Mouse (Mus musculus) hindbrain, embryonic 11.5 days (tissue): ENCODE measurements around the gene Aqp11. TPM values are rescaled to one million over a fixed set of nuclear protein-coding genes. Genes with fewer than 3 reads are reported as not detected.
A peak's percentile ranks its signal among the peaks of the same experiment; 100 is the strongest.

Source experiments
- ATAC-seq: fragments of 200-750 bp; cut with Nextera tagmentation; 2 replicates; pipeline ENCODE4 v1.8.0; 2017; ENCODE audit warnings: mild to moderate bottlenecking, moderate TSS enrichment, moderate library complexity; ENCODE audit not compliant: low FRiP score
- DNase-seq: peaks from one replicate; pipeline ENCODE4 v3.0.0-alpha.2; 2015; ENCODE audit warnings: low spot score
- H3K27ac ChIP-seq: fragments of 300-500 bp; sonication (generic); 2 replicates; pipeline ENCODE4 v1.5.1; 2014; ENCODE audit warnings: mild to moderate bottlenecking, low read depth, low read length
- H3K27me3 ChIP-seq: fragments of 300-500 bp; sonication (generic); 2 replicates; pipeline ENCODE4 v1.6.1; 2014; ENCODE audit warnings: mild to moderate bottlenecking, low read length, moderate library complexity, mixed read lengths; ENCODE audit not compliant: control insufficient read depth, insufficient read depth
- H3K36me3 ChIP-seq: fragments of 300-500 bp; sonication (generic); 2 replicates; pipeline ENCODE4 v1.6.1; 2014; ENCODE audit warnings: mild to moderate bottlenecking, low read length, moderate library complexity, mixed read lengths; ENCODE audit not compliant: control insufficient read depth, insufficient read depth
- H3K4me1 ChIP-seq: fragments of 300-500 bp; sonication (generic); replicated peaks from 2 replicates; pipeline ENCODE4 v1.6.1; 2014; ENCODE audit warnings: low read length, mixed read lengths; ENCODE audit not compliant: control insufficient read depth, insufficient read depth
- H3K4me2 ChIP-seq: fragments of 300-500 bp; sonication (generic); replicated peaks from 2 replicates; pipeline ENCODE4 v1.6.1; 2014; ENCODE audit warnings: mild to moderate bottlenecking, low read depth, low read length
- H3K4me3 ChIP-seq: fragments of 300-500 bp; sonication (generic); 2 replicates; pipeline ENCODE4 v1.5.1; 2014; ENCODE audit warnings: low read depth, low read length
- H3K9ac ChIP-seq: fragments of 300-500 bp; sonication (generic); 2 replicates; pipeline ENCODE4 v1.6.1; 2014; ENCODE audit warnings: low read depth, low read length
- H3K9me3 ChIP-seq: fragments of 300-500 bp; sonication (generic); 2 replicates; pipeline ENCODE4 v1.6.1; 2016; ENCODE audit warnings: low read length; ENCODE audit not compliant: control insufficient read depth
- WGBS: fragments of 180-500 bp; shearing (Covaris S2); extraction: QIAGEN DNeasy Blood & Tissue Kit; methylation state at CpG from one replicate; pipeline ENCODE4 v1.1.7; 2014; 5-methylcytosine and 5-hydroxymethylcytosine counted together
- polyA plus RNA-seq: library from polyadenylated mRNA; unstranded; fragments of >200 nt; fragmentation: Nextera tagmentation; extraction: Ambion mirVana; gene quantifications from 2 replicates; pipeline ENCODE4 v1.2.1, GENCODE M21; 2014

The Aqp11 gene
- polyA plus RNA-seq, 1 experiment from 2014 or later = 6.3 TPM

GRCm38 (mm10) chr7:97749207-97750190, 11.4 kb upstream of the Aqp11 start:
- DNase-seq (peak; percentile 22), ATAC-seq (peak; percentile 18; the same call in 1 of the 2 replicates)
- Histone ChIP-seq H3K9ac (no peak overlapping the region), H3K27ac (no peak overlapping the region), H3K4me2 (0 out of 2 replicates have a peak overlapping the region, but pooled peaks have one; percentile 5), H3K9me3 (no peaks in the 10 kb centered on the region), H3K27me3 (no peaks in the 10 kb centered on the region), H3K4me3 (no peak overlapping the region), H3K36me3 (no peaks in the 10 kb centered on the region), H3K4me1 (peaks cover 4% of the 10 kb centered on the region)
- whole genome bisulfite sequencing = 24% methylated on average over 19 of the region's 19 CpGs

- Histone ChIP-seq H3K9ac (no peak overlapping the region), H3K9me3 (no peaks in the 10 kb centered on the region), H3K36me3 (no peaks in the 10 kb centered on the region), H3K4me2 (0 out of 2 replicates have a peak overlapping the region, but pooled peaks have one; percentile 5), H3K27me3 (no peaks in the 10 kb centered on the region), H3K4me1 (peaks cover 4% of the 10 kb centered on the region), H3K27ac (no peak overlapping the region), H3K4me3 (no peak overlapping the region)
- DNase-seq = peak; percentile 32
- 68% methylated on average over 10 of the region's 10 CpGs for WGBS
- ATAC-seq = peak; percentile 38; the same call in 1 of the 2 replicates
These were observed 10.6 kb upstream of the Aqp11 start for GRCm38 (mm10) chr7:97748527-97749206.

- no peaks in the 10 kb centered on the region for H3K9me3 ChIP-seq
- H3K27me3 ChIP-seq = no peaks in the 10 kb centered on the region
- no peak overlapping the region for H3K27ac ChIP-seq
- ATAC-seq (peak; percentile 73), DNase-seq (peak; percentile 85)
- H3K36me3 ChIP-seq = no peaks in the 10 kb centered on the region
- H3K4me2 ChIP-seq = no peak overlapping the region
- H3K9ac ChIP-seq = no peak overlapping the region
- peaks cover 4% of the 10 kb centered on the region for H3K4me1 ChIP-seq
- no peak overlapping the region for H3K4me3 ChIP-seq
- 28% methylated on average over 28 of the region's 28 CpGs for WGBS
These were observed 9.9 kb upstream of the Aqp11 start for GRCm38 (mm10) chr7:97747787-97748497.

- ATAC-seq (no peak), DNase-seq (no peak)
- Histone ChIP-seq H3K9me3 (no peaks in the 10 kb centered on the region), H3K27ac (no peak overlapping the region), H3K4me3 (no peak overlapping the region), H3K4me2 (no peak overlapping the region), H3K4me1 (peaks cover 4% of the 10 kb centered on the region), H3K9ac (no peak overlapping the region), H3K36me3 (no peaks in the 10 kb centered on the region), H3K27me3 (no peaks in the 10 kb centered on the region)
- WGBS = 73% methylated on average over 4 of the region's 4 CpGs
These were observed 9.2 kb upstream of the Aqp11 start for GRCm38 (mm10) chr7:97747176-97747707.

GRCm38 (mm10) chr7:97745299-97745698, 7.2 kb upstream of the Aqp11 start:
- H3K27me3 ChIP-seq = no peaks in the 10 kb centered on the region
- peaks cover 4% of the 10 kb centered on the region for H3K4me1 ChIP-seq
- no peak overlapping the region for H3K4me3 ChIP-seq
- ATAC-seq = no peak
- WGBS = 21% methylated on average over 3 of the region's 3 CpGs
- H3K9ac ChIP-seq = no peak overlapping the region
- H3K4me2 ChIP-seq = no peak overlapping the region
- no peak overlapping the region for H3K27ac ChIP-seq
- DNase-seq = peak; percentile 82
- no peaks in the 10 kb centered on the region for H3K9me3 ChIP-seq
- H3K36me3 ChIP-seq = no peaks in the 10 kb centered on the region

- no peak overlapping the region for H3K4me2 ChIP-seq
- no peak overlapping the region for H3K4me3 ChIP-seq
- H3K9me3 ChIP-seq = no peaks in the 10 kb centered on the region
- DNase-seq (no peak), ATAC-seq (no peak)
- H3K36me3 ChIP-seq = no peaks in the 10 kb centered on the region
- no peak overlapping the region for H3K9ac ChIP-seq
- 24% methylated on average over 1 of the region's 1 CpGs for WGBS
- no peak overlapping the region for H3K27ac ChIP-seq
- 0 out of 2 replicates have a peak, but pooled peaks cover 2% of the 10 kb centered on the region for H3K4me1 ChIP-seq
- H3K27me3 ChIP-seq = no peaks in the 10 kb centered on the region
These were observed 3.7 kb upstream of the Aqp11 start for GRCm38 (mm10) chr7:97741756-97742291.

- Histone ChIP-seq H3K36me3 (no peaks in the 10 kb centered on the region), H3K9ac (no peak overlapping the region), H3K4me1 (0 out of 2 replicates have a peak, but pooled peaks cover 2% of the 10 kb centered on the region), H3K27ac (no peak overlapping the region), H3K27me3 (no peaks in the 10 kb centered on the region), H3K9me3 (no peaks in the 10 kb centered on the region), H3K4me3 (no peak overlapping the region), H3K4me2 (no peak overlapping the region)
- no peak for DNase-seq
- ATAC-seq = no peak
- WGBS = 52% methylated on average over 10 of the region's 10 CpGs
These were observed 2.9 kb upstream of the Aqp11 start for GRCm38 (mm10) chr7:97740948-97741347.

- no peaks in the 10 kb centered on the region for H3K27me3 ChIP-seq
- peak overlapping the region; percentile 48 for H3K4me3 ChIP-seq
- 7% methylated on average over 12 of the region's 12 CpGs for WGBS
- ATAC-seq = no peak
- H3K4me2 ChIP-seq = peak overlapping the region; percentile 94
- no peaks in the 10 kb centered on the region for H3K36me3 ChIP-seq
- H3K4me1 ChIP-seq = 0 out of 2 replicates have a peak, but pooled peaks cover 2% of the 10 kb centered on the region
- no peaks in the 10 kb centered on the region for H3K9me3 ChIP-seq
- H3K27ac ChIP-seq = no peak overlapping the region
- H3K9ac ChIP-seq = peak overlapping the region; percentile 52
- DNase-seq = no peak
These were observed 842 bp downstream of the Aqp11 start for GRCm38 (mm10) chr7:97737256-97737637.
